Comparison of ENCODE assay signal across 8 mouse cellular contexts in the genomic region with DNA sequence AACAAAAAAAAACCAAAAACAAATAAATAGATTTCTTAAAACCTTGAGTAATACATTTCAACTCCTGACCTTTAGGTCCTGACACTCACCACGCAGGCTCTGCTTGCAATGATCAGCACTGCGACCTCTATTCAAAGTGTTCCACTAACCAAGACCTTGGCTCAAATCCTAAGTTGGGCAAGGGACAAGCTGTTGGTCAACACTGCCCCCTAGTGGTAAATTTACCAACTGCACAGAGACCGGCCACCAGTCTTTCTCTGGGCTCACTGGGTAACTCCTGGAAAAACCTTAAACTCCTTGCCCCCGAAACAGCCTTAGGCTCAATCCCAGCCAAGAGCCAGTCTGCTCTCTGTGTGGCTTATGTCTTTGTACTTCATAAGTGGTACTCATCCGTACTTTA. TPM values are rescaled to one million over a fixed set of nuclear protein-coding genes. Genes with fewer than 3 reads are reported as not detected.
DNase-seq lines count a peak whose midpoint lies in the region; ATAC-seq lines count a peak whose summit lies in the region.

No protein-coding gene starts in this region.

- H3K4me2 ChIP-seq in intestine, embryonic 16.5 days (ENCODE audit: low read depth, low read length), result no peak overlapping the region
- H3K4me2 ChIP-seq in liver, embryonic 13.5 days, result no peak overlapping the region

- no peaks in the 10 kb centered on the region for H3K9me3 ChIP-seq in intestine, embryonic 16.5 days (ENCODE audit: control insufficient read depth, low read length)
- H3K9me3 ChIP-seq in liver, embryonic 13.5 days (replicated peaks), result no peaks in the 10 kb centered on the region

- no peak overlapping the region for H3K27ac ChIP-seq in intestine, embryonic 16.5 days (ENCODE audit: low read length)
- H3K27ac ChIP-seq in liver, embryonic 13.5 days, result no peak overlapping the region

- peak; percentile 89 to 91 for DNase-seq in B cell, adult 2 months
- peak; percentile 94 for DNase-seq in NIH3T3 (ENCODE audit: low read depth)
- peak; percentile 90 for DNase-seq in cerebellum, adult 9-10 months
- DNase-seq in gastrocnemius, adult 18-20 months (ENCODE audit: low spot score), result peak; percentile 91
- DNase-seq in liver, embryonic 13.5 days, result peak; percentile 78
- peak; percentile 90 for DNase-seq in ovary, postnatal 14 days (ENCODE audit: low spot score)
- DNase-seq in thymus, postnatal 14 days, result peak; percentile 87

- no peaks in the 10 kb centered on the region for H3K36me3 ChIP-seq in intestine, embryonic 16.5 days (ENCODE audit: control insufficient read depth, insufficient read depth, low read length)
- no peaks in the 10 kb centered on the region for H3K36me3 ChIP-seq in liver, embryonic 13.5 days

- ATAC-seq in intestine, embryonic 16.5 days, result peak; percentile 29; the same call in 1 of the 2 replicates
- ATAC-seq in liver, embryonic 13.5 days (ENCODE audit: low read depth), result no peak

- H3K9ac ChIP-seq in intestine, embryonic 16.5 days (ENCODE audit: low read depth, low read length), result no peak overlapping the region
- no peak overlapping the region for H3K9ac ChIP-seq in liver, embryonic 13.5 days

- H3K4me3 ChIP-seq in intestine, embryonic 16.5 days (ENCODE audit: low read length), result no peak overlapping the region
- no peak overlapping the region for H3K4me3 ChIP-seq in liver, embryonic 13.5 days (replicated peaks)

- 11% methylated on average over 5 of the region's 5 CpGs for WGBS in intestine, embryonic 16.5 days
- WGBS in liver, embryonic 13.5 days (ENCODE audit: insufficient replicate concordance), result 6% methylated on average over 5 of the region's 5 CpGs

- peaks cover 8% of the 10 kb centered on the region for H3K4me1 ChIP-seq in intestine, embryonic 16.5 days (ENCODE audit: control insufficient read depth, insufficient read depth, low read length)
- H3K4me1 ChIP-seq in liver, embryonic 13.5 days (replicated peaks), result peaks cover 45% of the 10 kb centered on the region

- H3K27me3 ChIP-seq in intestine, embryonic 16.5 days (replicated peaks; ENCODE audit: control insufficient read depth, insufficient read depth, low read length), result no peaks in the 10 kb centered on the region
- no peaks in the 10 kb centered on the region for H3K27me3 ChIP-seq in liver, embryonic 13.5 days

RNA-seq across cellular contexts. Expression of gene Ina, which starts 23.4 kb away (rescaled TPM):
- not detected for total RNA-seq in gastrocnemius, adult 18-20 months (2021)
- 5.6 and 7.9 TPM in 2 replicates for polyA plus RNA-seq in intestine, embryonic 16.5 days (2015; fragmentation: Nextera tagmentation; extraction: Ambion mirVana)
- polyA plus RNA-seq in liver, embryonic 13.5 days (2015; fragmentation: Nextera tagmentation; extraction: Ambion mirVana), result 0.58 and 0.71 TPM in 2 replicates

RNA-seq across cellular contexts. Expression of gene Nt5c2, which starts 23.8 kb away (rescaled TPM):
- total RNA-seq in gastrocnemius, adult 18-20 months (2021), result 10 to 100 TPM; 11.4 to 12.3 TPM
- polyA plus RNA-seq in intestine, embryonic 16.5 days (2015; fragmentation: Nextera tagmentation; extraction: Ambion mirVana), result 37.6 and 45.3 TPM in 2 replicates
- polyA plus RNA-seq in liver, embryonic 13.5 days (2015; fragmentation: Nextera tagmentation; extraction: Ambion mirVana), result 61.0 and 69.1 TPM in 2 replicates

RNA-seq across cellular contexts. Expression of gene Pcgf6, which starts 59.6 kb away (rescaled TPM):
- 1 to 10 TPM; 4.6 to 4.8 TPM for total RNA-seq in gastrocnemius, adult 18-20 months (2021)
- 16.1 and 16.7 TPM in 2 replicates for polyA plus RNA-seq in intestine, embryonic 16.5 days (2015; fragmentation: Nextera tagmentation; extraction: Ambion mirVana)
- polyA plus RNA-seq in liver, embryonic 13.5 days (2015; fragmentation: Nextera tagmentation; extraction: Ambion mirVana), result 11.3 and 13.7 TPM in 2 replicates
